ENCODE assay signal across 25 mouse cellular contexts in genomic region chr5:29142957-29143356, GRCm38 (mm10). TPM values are rescaled to one million over a fixed set of nuclear protein-coding genes. Genes with fewer than 3 reads are reported as not detected.
"Had no signal": no experiment of that assay in that cellular context is flagged by ENCODE, and none has a peak within 500 bp of the region (broad histone marks: within the 10 kb centered on the region; RNA-seq: fewer than 3 reads in every experiment).

No protein-coding gene starts in this region.

- ATAC-seq: inflammation-experienced regulatory T-cells, adult 6 months; intestine, embryonic 15.5 days; intestine, postnatal 0 days had no signal

- H3K4me2 ChIP-seq: heart, embryonic 12.5 days; hindbrain, embryonic 14.5 days; intestine, embryonic 15.5 days; limb, embryonic 13.5 days; limb, embryonic 15.5 days; liver, embryonic 11.5 days had no signal

- H3K9me3 ChIP-seq: heart, embryonic 10.5 days; heart, embryonic 12.5 days; hindbrain, embryonic 10.5 days; intestine, embryonic 15.5 days; limb, embryonic 13.5 days; limb, embryonic 15.5 days had no signal

- H3K4me1 ChIP-seq: heart, embryonic 10.5 days; heart, embryonic 12.5 days; hindbrain, embryonic 10.5 days; intestine, embryonic 15.5 days; limb, embryonic 13.5 days; limb, embryonic 15.5 days had no signal

- H3K27me3 ChIP-seq: heart, embryonic 12.5 days; intestine, embryonic 15.5 days; limb, embryonic 13.5 days; limb, embryonic 15.5 days had no signal

- DNase-seq: gastrocnemius, adult 2 months; gastrocnemius, postnatal 10 days; gastrocnemius, postnatal 25 days; heart, adult 18-20 months; heart, postnatal 10 days; heart, postnatal 4 days; kidney, adult 18-20 months; kidney, adult 8-10 months; kidney, postnatal 10 days; kidney, postnatal 25 days; kidney, postnatal 4 days; layer of hippocampus, postnatal 36 days; left cerebral cortex, postnatal 4 days had no signal

- H3K4me3 ChIP-seq: gastrocnemius, adult 2 months; heart, embryonic 10.5 days; heart, embryonic 12.5 days; hindbrain, embryonic 10.5 days; intestine, embryonic 15.5 days; layer of hippocampus, adult 2 months; limb, embryonic 13.5 days; limb, embryonic 15.5 days had no signal

- H3K27ac ChIP-seq: gastrocnemius, adult 2 months; heart, embryonic 10.5 days; hindbrain, embryonic 10.5 days; hindbrain, embryonic 14.5 days; intestine, embryonic 15.5 days; layer of hippocampus, adult 2 months; limb, embryonic 13.5 days; limb, embryonic 15.5 days had no signal

- H3K36me3 ChIP-seq: heart, embryonic 10.5 days; heart, embryonic 12.5 days; hindbrain, embryonic 10.5 days; intestine, embryonic 15.5 days; limb, embryonic 13.5 days; limb, embryonic 15.5 days had no signal

- H3K9ac ChIP-seq: heart, embryonic 12.5 days; hindbrain, embryonic 14.5 days; intestine, embryonic 15.5 days; limb, embryonic 13.5 days; limb, embryonic 15.5 days had no signal

RNA-seq across cellular contexts. Expression of gene Rnf32, which starts 52.8 kb away (rescaled TPM):
- total RNA-seq: granulocyte monocyte progenitor cell, adult 5-6 weeks had no signal
